Mouse (Mus musculus) frontal cortex, adult 2 months (tissue): ENCODE results near the gene Myo3a. TPM values are rescaled to one million over a fixed set of nuclear protein-coding genes. Genes with fewer than 3 reads are reported as not detected.

Source experiments
- DNase-seq, 2 experiments: peaks; one replicate each; pipeline ENCODE4 v3.0.0; 2022; ENCODE audit warnings: low spot score in 1 of 2; ENCODE audit errors: extremely low spot score in 1 of 2
- polyA plus RNA-seq: library from polyadenylated mRNA; depleted of rRNA; stranded (reverse); fragments of >200 nt; gene quantifications from 2 replicates; pipeline ENCODE4 v1.2.3, GENCODE M21; 2012

Myo3a gene
- polyA plus RNA-seq, 1 experiment: not detected

GRCm38 (mm10) chr2:22620030-22620429 lies 392.7 kb downstream of the Myo3a start:
- no peak for DNase-seq

DNA sequence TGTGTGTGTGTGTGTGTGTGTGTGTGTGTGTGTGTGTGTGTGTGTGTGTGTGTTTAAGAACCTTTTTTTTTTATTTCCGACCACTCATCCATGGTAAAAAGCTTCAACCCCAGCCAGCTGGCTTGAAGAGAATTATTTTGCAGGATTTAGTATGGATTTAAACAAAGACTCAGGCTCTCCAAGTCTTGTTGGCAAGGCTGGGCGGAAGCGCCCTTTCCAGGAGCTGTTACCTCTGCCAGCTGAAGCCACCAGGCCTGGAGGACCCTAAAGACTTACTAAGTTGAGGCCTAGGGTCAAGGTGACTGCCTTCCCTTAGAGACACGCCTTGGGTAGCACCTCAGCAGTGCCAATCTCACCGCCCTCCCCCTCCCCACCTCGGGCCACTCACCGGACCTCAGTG lies 393.2 kb downstream of the Myo3a start:
- no peak for DNase-seq

- no peak for DNase-seq
Observed at GRCm38 (mm10) chr2:22620978-22621827, 393.9 kb downstream of the Myo3a start.

- no peak for DNase-seq
Observed at GRCm38 (mm10) chr2:22621828-22622731, 394.8 kb downstream of the Myo3a start, which contains the start of gene Gad2. Gene Gad2 (plus strand): TSS chr2:22622205.

GRCm38 (mm10) chr2:22623111-22624070 lies 396.1 kb downstream of the Myo3a start:
- DNase-seq: no peak

GRCm38 (mm10) chr2:22624188-22624975 lies 397.1 kb downstream of the Myo3a start:
- no peak for DNase-seq

- no peak for DNase-seq
Observed at GRCm38 (mm10) chr2:22625096-22625960, 398.0 kb downstream of the Myo3a start.

DNA sequence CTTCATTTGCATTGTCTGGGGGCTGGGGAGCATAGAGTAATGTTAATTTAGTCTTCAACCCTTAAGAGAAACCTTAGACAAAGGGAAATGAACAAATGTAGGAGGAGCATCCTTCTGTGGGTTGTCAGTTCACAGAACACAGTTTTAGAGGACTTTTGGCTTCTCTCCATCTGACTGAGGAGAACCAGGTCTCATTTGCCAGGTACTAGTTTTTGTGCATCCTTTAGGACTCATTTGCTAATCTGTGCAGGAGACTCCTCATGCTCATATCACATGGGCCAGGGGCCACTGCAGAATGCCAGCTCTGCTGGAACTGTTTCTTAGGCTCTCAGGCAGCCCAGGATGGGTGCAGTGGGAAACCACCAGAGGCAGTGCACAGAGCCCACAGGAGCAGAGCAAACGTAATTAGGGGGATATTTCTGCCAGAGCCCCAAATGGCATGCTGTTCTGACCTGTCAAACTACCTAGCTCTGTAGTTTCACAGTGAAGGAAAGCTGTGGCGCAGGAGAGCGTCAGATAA lies 399.9 kb downstream of the Myo3a start:
- DNase-seq: no peak

DNA sequence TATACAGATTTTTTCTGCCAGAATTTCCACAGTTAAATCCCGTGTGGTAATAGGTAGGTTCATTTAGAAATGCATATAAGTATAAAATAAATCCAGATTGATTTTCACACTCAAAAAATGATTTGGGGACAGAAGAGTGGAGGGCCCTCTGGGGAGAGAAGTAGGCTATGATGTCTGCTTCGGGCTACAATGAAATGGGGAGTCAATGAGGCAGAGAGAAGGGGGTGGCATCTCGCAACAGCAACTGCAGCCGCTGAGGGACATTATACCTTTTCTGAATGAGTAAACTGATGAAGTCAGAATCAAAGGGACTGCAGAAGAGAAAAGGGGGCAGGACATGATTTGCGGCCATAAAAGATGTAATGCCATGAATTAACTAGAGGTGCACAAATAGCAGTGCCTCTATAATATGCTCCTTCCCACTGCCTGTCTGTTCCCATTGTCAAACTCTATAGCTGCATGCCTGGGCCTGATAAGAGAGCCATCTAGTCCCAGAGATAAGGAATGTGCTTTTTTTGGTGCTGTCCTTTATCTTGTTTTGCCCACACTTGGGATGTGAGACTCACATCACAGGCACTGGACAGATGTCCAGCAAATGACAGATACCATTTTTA lies 400.6 kb downstream of the Myo3a start:
- no peak for DNase-seq

DNA sequence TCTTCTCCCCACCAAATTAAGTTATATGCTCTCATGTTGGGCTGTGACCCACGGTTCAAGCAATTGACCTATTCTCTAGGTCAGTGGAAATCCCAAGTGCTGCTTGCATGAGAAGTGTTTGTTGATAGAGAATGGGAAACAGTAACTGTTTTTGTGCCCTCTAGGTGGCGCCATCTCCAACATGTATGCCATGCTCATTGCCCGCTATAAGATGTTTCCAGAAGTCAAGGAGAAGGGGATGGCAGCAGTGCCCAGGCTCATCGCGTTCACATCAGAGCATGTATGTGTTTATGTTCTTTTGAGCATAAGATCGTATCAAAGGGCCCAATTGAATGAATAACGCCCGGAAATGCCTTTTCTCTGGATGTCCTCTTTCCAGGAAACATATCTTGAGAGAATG lies 407.5 kb downstream of the Myo3a start:
- no peak for DNase-seq

DNA sequence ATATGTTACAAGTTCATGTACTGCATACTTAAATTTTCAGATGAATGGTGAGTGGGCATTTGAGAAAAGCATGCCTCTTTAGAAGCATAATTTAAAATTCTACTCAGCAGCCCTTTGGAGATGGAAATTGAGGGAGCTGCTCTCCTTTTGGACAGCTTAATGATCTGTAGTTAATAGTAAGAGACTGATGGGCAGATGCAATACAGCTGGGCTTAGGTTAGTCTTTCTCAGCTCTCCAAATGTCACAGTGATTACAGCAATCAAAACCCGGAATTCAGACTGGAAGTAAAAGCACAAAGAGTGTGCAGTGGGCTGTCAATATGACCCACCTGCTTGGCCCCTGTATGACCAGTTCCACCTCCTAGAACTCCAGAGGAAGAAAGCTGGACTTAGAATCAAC lies 418.8 kb downstream of the Myo3a start:
- no peak for DNase-seq

- no peak for DNase-seq
Observed at GRCm38 (mm10) chr2:22648394-22648793, 421.1 kb downstream of the Myo3a start.

DNA sequence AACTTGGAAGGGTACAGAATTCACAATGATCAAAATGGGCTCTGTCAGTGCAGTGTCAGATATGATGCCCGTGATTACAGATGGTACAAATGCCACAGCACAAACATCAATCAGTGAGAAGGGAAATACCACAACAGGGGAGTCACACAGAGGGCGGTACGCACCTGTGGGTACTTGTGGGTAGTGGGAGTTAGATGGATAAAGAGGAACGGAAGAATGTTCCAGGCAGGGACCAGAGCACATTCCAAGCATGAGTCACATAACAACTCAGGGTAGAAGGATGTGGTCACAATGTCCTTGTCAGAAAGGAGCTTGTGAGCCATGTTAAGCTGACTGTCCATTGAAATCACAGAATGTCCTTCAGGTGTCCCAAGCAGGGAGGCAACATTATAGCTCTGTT lies 424.5 kb downstream of the Myo3a start:
- DNase-seq: no peak

GRCm38 (mm10) chr2:22663731-22664130 lies 436.4 kb downstream of the Myo3a start:
- no peak for DNase-seq
